Mouse (Mus musculus): ENCODE results near the gene Hnrnpr. TPM values are rescaled to one million over a fixed set of nuclear protein-coding genes. Genes with fewer than 3 reads are reported as not detected.

Hnrnpr gene
- total RNA-seq, 2 experiments from 2014 or later = 87.8 to 95.1 TPM

DNA sequence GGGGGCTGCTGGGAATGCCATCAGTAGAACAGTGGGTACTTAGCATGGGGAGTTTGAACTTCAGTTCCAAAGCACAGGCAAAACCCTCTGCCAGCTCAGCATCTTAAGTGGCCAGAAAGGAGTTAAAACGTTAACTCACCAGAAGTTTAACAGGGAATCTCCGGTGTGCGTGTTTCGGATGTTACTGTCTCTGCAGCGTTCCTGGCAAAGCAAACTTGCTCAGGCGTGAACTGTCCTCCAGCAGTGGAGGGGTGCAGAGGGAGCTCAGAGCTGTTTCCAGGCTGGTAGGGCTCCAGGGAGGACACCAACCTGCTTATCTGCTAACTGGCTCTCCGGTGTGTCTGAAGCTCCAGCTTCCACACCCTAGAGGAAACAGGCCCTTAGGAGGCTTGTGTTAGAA is 14.8 kb upstream of the Hnrnpr start:
- no peak for DNase-seq (ENCODE audit: low spot score in 2 of 2)
- intact Hi-C loops (cut with DNase I) = no loop called here

DNA sequence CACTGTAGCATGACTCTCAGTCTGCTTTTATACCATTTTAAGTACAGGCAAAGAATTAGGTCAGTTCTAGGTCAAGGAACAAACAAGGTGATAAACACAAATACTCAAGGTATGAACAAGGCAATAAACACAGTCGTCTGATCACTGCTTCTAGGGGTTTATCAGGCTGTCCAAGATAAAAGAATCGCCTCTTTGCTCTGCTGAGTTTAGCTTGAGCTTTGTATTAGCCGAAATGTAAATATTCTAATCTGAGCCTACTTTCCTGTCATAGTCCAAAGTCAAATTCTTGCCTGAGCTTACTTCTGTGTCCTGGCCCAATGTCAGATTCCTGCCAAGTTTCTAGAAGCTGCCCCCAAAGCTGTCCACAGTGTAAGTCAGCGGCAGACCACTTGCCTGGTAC is 8.3 kb upstream of the Hnrnpr start:
- intact Hi-C loops (cut with DNase I) = no loop called here
- no peak for DNase-seq (ENCODE audit: low spot score in 2 of 2)

DNA sequence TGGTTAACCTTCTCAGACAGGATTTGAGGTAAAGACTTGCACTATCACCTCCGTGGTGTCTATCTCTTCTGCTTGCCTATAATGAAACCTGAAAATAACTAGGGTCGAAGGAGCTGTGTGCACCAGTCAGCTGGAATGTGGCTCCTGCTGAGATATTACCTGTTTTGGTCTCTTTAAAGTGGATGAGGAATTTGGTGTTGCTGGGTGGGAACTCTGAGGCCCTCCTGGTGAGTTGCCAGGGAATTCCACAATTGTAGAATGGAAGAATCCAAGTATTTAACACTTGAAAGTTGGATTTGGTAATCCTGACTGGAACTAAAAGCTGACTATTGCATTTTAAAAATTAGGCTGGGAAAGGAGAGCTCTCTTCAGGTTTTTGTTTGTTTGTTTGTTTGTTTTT is 6.6 kb upstream of the Hnrnpr start:
- no peak for DNase-seq (ENCODE audit: low spot score in 2 of 2)
- intact Hi-C loops (cut with DNase I) = no loop called here

DNA sequence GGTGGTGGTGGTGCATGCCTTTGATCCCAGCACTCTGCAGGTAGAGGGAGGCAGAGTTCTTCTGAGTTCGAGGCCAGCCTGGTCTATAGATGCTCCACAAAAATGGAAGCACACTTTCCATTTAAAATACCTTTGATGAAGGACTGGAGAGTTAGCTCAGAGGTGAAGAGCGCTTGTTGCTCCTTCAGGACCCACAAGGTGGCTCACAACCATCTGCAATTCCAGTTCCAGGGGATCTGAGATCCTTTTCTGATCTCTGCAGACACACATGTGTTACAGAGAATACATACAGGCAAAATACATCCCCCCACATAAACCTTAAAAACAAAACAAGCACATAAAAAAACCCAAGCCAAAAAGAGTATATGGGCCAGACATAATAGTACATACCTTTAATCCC is 2.4 kb upstream of the Hnrnpr start:
- no peak for DNase-seq (ENCODE audit: low spot score in 2 of 2)
- intact Hi-C loops (cut with DNase I) = no loop called here

DNA sequence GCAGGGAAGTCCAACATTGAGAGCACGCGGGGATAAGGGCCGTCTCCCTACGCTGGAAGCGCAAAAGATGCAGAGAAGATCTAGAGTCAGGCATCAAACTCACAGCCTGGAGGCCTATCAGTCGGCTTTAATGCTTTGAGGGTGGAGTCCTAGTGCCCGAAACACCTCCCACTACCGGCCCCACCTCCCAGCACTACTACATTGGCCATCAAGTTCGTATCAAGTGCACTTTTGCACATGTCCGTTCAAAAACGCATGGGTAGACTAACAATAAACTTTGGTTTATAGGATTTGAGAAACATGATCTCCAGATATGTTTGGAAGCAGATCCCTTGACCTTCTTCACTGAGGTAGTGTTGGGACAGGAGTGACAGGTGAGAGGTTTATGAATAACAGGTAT is 962 bp upstream of the Hnrnpr start:
- intact Hi-C loops (cut with DNase I) = no loop called here
- no peak for DNase-seq (ENCODE audit: low spot score in 2 of 2)

DNA sequence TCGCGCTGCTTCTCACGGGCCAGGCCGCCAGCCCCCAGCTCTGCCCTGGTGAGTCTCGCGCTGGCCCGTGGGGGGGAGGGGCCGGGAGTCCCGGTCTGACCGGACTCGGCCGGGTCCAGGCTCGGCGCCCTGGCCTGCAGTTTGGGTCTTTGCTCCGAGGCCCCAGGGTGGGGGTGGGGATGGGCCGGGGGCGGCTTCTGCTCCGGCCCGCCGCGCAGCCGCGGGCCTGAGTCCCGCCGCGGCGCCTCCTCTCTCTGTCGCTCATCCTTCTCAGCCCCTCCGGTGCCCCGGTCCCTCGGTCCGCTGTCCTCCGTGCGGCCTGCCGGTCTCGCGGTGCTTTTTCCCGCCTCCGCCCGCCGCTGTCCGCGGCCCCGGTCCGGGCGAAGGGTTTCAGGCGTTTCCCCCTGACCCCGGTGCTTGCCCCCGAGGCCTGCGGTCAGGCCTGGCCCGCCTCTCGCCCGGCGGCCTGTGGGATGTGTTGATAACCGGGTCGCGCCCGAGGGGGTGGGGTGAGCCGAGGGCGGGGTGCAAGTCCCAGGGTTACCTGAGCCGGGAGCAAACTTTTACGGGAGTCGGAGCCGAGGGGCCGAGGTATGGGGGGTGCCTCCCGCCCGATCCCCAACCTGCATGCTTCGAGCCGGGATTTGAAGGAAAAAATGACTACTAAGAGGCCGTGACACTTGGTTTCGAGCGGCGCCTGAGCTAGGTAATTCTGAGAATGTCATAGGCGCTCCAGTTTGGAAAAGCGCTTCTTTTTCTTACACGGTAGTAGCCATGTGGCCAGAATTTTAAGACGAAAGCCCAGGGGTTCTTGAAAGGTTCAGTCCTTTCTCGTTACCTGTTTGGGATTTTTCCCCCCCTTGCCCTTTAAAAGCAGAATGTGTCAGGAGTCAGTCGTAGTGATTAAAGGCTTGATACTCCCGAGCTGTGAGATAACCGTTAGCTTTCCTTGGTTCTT is 579 bp downstream of the Hnrnpr start:
- intact Hi-C loops (cut with DNase I) = no loop called here
- DNase-seq (ENCODE audit: low spot score in 2 of 2) = peak in 1 of 2 experiments; percentile 26

DNA sequence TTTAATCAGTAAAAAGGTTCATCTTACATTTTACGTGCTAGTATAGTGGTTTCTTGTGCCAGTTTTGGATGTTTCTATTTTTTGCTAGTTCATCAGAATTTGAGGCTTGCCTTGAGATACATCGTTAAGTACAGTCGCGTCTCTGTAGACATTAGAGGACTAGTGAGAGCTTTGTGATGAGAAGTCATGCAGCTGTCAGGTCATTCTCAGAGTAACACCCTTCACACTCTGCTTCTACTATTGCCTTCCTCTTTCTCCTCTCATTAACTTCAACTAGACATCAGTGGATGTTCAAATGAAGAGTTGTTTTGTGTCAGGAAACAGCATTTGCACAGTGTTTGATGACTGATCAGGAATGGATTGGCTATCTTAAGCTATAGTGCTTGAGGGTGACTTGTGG is 1.9 kb downstream of the Hnrnpr start:
- DNase-seq (ENCODE audit: low spot score in 2 of 2) = no peak
- intact Hi-C loops (cut with DNase I) = no loop called here

DNA sequence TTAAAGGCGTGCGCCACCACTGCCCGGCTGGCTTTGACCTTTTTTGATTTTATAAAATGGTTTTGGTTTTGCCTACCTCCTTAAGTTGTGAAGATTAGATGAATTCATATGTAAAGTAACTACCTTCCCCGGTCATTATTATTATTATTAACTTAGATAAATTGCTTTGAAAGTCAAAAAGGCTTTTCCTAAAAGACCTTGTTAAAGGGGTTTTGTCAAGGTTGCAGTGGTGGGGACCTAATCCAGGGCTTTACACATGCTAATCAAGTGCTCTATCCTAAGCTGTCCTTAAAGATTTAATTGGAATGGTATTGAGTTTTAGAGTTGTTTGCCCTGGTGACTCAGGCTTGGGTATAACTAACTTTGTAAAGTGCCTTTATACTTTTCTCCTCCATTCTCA is 6.9 kb downstream of the Hnrnpr start:
- no peak for DNase-seq (ENCODE audit: low spot score in 2 of 2)
- intact Hi-C loops (cut with DNase I) = no loop called here

DNA sequence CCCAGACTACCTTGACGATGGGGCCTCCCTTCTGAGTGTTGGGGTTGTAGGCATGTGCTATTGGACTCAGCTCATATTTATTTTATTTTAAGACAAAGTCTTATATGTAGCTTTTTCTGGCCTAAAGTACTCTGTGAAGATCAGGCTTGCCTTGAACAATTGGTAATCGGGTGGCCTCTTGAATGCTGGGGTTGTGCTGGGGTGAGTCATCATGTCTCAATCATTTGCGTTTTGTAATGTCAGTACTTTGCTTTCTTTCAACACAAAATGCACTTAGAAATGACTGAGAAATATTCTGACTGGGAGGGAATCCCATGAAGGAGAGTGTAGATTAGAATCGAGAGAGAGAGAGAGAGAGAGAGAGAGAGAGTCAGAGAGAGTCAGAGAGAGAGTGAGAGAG is 9.3 kb downstream of the Hnrnpr start:
- DNase-seq (ENCODE audit: low spot score in 2 of 2) = no peak
- intact Hi-C loops (cut with DNase I) = loop anchor here (5.0 kb wide), 1 partner anchor 63 kb away; no protein-coding TSS in a partner anchor

DNA sequence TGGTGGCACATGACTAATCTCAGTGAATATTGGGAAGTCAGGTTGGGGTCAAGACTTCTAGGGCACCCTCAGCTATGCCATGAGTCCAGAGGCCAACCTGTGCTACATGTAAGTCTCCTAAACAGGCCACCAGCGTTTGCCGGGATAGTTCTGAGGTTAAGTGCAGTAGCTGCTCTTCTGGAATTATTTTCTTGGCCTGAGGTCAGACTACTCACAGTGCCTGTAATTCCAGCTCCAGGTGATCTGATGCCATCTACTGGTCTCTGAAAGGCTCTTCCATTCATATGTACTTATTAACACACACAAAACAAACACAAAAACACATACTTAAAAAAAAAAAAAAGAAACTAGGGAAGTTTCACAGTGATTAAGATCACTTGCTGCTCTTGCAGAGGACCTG is 13.5 kb downstream of the Hnrnpr start:
- intact Hi-C loops (cut with DNase I) = loop anchor here (5.0 kb wide), 1 partner anchor 67 kb away; no protein-coding TSS in a partner anchor

DNA sequence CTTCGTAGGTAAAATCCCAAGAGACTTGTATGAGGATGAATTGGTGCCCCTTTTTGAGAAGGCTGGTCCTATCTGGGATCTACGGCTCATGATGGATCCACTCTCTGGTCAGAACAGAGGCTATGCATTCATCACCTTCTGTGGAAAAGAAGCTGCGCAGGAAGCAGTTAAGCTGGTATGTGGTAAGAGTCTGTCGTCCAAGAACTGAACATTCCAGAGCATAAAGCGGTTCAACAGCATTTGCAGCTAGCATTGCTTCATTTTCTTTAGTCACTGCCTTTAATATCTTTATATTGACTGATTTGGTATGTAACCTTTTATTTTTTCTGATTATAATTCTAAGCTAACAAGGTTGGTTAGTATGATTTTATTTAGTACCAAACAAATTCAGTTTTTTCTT is 16.5 kb downstream of the Hnrnpr start:
- intact Hi-C loops (cut with DNase I) = no loop called here
- DNase-seq (ENCODE audit: low spot score in 2 of 2) = no peak

More for the DNA sequence above, 13.5 kb downstream of the Hnrnpr start:
- DNase-seq (ENCODE audit: low spot score in 2 of 2) = no peak

DNA sequence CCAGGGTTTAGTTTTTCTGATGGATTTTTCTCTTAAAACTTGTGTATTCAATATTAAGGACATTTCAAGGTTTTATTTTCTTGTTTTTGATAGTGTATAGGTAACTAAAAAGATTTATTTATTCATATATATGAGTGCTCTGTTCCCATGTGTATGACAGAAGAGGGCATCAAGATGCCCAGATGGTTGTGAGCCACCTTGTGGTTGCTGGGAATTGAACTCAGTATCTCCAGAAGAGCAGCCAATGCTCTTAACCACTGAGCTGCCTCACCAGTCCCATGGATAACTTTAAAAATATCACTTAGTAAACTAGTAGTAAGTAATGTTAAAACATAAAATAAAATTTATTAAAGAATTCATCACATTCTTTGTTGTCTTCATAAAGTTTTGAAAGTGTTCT is 17.4 kb downstream of the Hnrnpr start:
- intact Hi-C loops (cut with DNase I) = no loop called here
- no peak for DNase-seq (ENCODE audit: low spot score in 2 of 2)

DNA sequence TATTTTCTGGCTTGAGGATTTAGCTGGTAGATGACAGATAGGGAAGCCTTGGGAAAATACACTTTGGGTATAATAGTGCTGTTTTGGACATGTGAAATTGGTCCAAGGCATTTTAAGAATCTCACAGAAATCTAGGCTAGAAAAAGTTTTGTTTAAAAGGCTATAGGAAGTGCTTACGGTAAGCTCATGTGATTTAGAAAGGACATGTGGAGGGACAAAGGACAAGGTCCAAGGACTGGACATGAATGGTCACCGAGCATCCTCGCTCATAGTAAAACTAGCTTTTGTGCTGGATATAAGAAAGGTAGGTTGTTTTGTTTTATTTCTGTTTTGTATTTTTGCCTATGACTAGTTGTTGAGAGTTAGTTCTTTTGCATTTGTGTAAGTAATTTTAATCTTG is 21.0 kb downstream of the Hnrnpr start:
- intact Hi-C loops (cut with DNase I) = no loop called here
- no peak for DNase-seq (ENCODE audit: low spot score in 2 of 2)

DNA sequence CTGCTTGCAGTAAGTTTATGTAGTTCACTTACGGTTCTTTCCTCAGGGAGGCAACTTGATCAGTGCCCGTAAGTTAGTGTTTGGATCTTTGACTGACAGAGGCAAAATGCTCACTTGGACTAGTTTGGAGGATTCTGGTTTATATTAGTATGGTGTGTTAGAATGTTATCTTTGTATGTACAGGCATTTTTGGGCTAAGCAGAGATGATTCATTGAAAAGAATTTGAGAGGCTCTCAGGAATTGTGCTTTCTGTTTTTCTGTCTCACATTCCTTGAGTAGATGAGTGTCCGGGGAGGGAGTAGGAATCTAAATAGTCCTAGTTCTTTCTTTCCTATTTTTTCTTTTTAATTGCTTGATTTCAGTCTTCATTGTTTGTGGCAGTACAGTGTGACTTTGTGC is 22.4 kb downstream of the Hnrnpr start:
- intact Hi-C loops (cut with DNase I) = no loop called here
- DNase-seq (ENCODE audit: low spot score in 2 of 2) = no peak

DNA sequence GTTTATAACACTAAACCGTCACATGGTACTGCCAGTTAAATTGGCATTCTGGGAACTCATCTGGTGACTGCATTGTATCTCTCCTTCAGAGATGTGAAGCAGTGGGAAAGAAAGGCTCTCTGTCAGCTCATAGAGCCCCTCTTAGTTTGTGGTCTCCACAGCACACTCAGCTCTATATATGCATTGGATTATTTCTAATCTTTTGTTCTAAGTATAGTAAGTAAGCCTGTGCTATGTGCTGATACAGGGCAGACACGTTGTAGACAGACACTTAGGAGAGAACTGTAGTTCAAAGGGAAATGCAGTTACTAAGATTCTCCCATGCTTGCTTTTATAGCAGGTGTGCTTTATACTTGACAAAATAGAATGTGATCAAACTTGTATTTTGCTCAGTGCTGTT is 24.3 kb downstream of the Hnrnpr start:
- intact Hi-C loops (cut with DNase I) = no loop called here
- DNase-seq (ENCODE audit: low spot score in 2 of 2) = no peak

DNA sequence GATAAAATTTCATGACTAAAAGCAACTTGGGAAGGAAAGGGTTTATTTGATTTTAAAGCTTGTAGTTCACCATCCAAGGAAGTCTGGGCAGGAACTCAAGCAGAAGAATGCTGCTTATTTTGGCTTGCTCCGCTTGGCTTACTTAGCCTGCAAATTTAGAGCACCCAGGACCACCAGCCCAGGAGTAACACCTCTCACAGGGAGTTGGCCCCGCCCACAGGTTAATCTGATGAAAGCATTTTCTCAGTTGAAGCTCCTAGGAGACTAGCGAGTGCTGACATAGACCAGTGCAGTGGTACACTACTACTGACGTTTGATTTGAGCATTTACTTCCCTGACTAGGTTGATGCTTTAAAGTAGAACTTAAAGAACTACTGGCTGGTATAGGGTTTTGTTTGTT is 26.4 kb downstream of the Hnrnpr start:
- DNase-seq (ENCODE audit: low spot score in 2 of 2) = no peak
- intact Hi-C loops (cut with DNase I) = no loop called here

DNA sequence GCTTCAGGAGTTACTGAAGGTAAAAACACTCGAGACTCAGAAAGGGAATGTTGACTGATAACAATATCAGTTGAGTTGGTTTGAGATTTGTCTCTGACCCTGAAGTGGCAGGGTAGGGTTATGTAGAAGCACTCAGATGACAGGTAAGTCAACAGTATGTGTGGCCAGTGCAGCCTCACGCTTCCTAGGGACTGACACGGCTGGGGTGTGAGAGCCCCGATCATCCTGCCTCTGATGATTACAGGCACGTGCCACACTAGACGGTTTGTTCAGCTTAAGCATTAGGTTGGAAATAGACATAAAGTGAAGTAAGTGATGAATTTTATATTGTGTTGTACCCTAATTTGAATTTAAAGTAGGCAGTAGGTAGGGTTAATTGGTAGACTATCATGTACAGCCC is 38.9 kb downstream of the Hnrnpr start:
- DNase-seq (ENCODE audit: low spot score in 2 of 2) = no peak
- intact Hi-C loops (cut with DNase I) = no loop called here

DNA sequence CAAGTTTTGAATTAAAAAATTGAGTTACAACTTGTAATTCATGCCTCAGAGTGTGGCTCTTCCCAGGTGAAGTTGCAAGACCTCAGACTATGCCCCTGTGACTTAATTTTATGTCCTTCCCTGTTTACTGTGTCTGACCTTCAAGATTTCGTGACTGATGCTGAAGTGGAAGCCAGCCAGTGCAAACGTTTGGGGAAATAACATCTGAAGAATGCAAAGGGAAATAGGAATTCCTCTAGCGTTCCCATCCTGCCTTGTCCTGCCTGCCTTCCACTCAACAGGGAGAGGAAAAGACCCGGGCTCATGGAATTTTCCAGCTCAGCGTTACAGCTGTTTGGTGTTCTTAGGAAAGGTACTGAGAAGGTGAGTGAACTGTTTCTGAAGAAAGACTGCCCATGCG is 46.3 kb downstream of the Hnrnpr start:
- intact Hi-C loops (cut with DNase I) = no loop called here

DNA sequence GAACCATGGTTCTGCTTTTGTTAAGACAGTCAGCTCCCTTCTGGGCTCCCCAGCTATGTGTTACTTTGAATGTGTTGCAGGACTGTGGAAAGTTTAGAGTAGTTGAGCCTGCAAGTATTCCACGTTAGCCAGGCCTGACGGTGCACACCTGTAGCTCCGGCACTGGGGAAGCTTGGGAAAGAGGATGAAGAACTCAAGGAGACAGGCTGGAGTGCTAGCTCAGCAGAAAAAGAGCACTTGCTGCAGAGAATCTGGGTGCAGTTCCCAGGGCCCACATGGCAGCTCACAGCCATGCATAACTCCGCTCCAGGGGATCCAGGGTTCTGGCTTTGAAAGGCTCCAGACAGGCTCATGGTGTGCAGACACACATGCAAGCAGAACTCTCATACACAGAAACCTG is 46.7 kb downstream of the Hnrnpr start:
- intact Hi-C loops (cut with DNase I) = no loop called here
- no peak for DNase-seq (ENCODE audit: low spot score in 2 of 2)

More for the DNA sequence above, 46.3 kb downstream of the Hnrnpr start:
- no peak for DNase-seq (ENCODE audit: low spot score in 2 of 2)

DNA sequence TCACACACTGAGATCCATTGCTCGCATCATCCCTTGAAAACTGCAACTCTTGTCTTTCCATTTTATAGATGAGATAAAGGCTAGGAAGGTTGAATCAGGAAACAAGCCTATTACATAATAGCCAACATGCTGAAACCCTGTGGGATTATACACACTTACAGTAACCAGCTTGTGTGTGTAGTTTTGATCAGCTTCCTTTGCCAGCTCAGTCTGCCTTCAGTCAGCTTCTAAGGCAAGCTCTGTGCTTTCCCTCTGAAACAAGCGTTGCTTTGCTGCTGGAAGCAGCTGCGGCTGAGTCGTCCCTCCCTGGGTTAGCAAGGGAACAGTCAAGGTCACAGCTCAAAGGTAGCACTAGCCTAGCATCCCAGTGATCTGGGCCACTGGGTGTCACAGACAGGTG is 57.1 kb downstream of the Hnrnpr start:
- DNase-seq (ENCODE audit: low spot score in 2 of 2) = peak in 1 of 2 experiments; percentile 33
- intact Hi-C loops (cut with DNase I) = loop anchor here (2.0 kb wide), 1 partner anchor 255 kb away; the partner anchor contains the start of gene Lactbl1

DNA sequence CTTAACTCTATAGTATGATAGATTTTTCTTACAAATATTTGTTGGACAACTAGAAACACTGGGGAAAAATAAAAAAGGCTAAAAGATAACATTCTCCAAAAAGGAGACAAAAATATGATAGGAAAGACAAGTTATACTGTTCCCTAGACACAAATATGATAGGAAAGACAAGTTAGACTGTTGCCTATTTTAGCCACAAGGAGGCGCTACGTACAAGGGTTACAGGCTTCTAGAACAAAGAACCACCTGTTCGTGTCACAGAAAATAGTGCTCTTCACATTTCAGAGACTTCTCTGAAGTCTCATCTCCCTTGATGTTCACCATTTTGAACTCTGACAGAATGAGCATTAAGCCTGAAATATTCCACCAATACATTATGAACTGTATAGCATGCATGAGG is 59.0 kb downstream of the Hnrnpr start:
- intact Hi-C loops (cut with DNase I) = loop anchor here (2.0 to 5.0 kb wide), 2 partner anchors 158 to 253 kb away; partner anchors contain the start of gene Lactbl1

More for the DNA sequence above, 59.0 kb downstream of the Hnrnpr start:
- DNase-seq (ENCODE audit: low spot score in 2 of 2) = peak; percentile 85 to 88

Measured in left cerebral cortex, postnatal 14 days (tissue).